ENCODE assay signal across 26 mouse cellular contexts in genomic region chr13:119252006-119252405, GRCm38 (mm10).
DNase-seq lines count a peak whose midpoint lies in the region; ATAC-seq lines count a peak whose summit lies in the region.
"Had no signal": no experiment of that assay in that cellular context is flagged by ENCODE, and none has a peak within 500 bp of the region (broad histone marks: within the 10 kb centered on the region; RNA-seq: fewer than 3 reads in every experiment).

No protein-coding gene starts in this region.

- no peak overlapping the region for H3K4me3 ChIP-seq in lung, embryonic 16.5 days (ENCODE audit: low read length)
- no peak overlapping the region for H3K4me3 ChIP-seq in midbrain, embryonic 15.5 days
- H3K4me3 ChIP-seq: heart, embryonic 12.5 days; heart, embryonic 15.5 days; hindbrain, embryonic 10.5 days; hindbrain, embryonic 13.5 days had no signal

- H3K4me1 ChIP-seq in lung, embryonic 16.5 days (replicated peaks; ENCODE audit: control insufficient read depth, insufficient read depth, low read length), result 0 out of 2 replicates have a peak, but pooled peaks cover 3% of the 10 kb centered on the region
- H3K4me1 ChIP-seq in midbrain, embryonic 15.5 days, result no peaks in the 10 kb centered on the region
- H3K4me1 ChIP-seq: heart, embryonic 12.5 days; heart, embryonic 15.5 days; hindbrain, embryonic 10.5 days; hindbrain, embryonic 13.5 days had no signal

- no peak overlapping the region for H3K27ac ChIP-seq in lung, embryonic 16.5 days (ENCODE audit: low read length)
- no peak overlapping the region for H3K27ac ChIP-seq in midbrain, embryonic 15.5 days
- H3K27ac ChIP-seq: heart, embryonic 15.5 days; hindbrain, embryonic 10.5 days; hindbrain, embryonic 13.5 days had no signal

- H3K4me2 ChIP-seq in lung, embryonic 16.5 days (ENCODE audit: low read depth, low read length), result no peak overlapping the region
- no peak overlapping the region for H3K4me2 ChIP-seq in midbrain, embryonic 15.5 days
- H3K4me2 ChIP-seq: heart, embryonic 12.5 days; heart, embryonic 15.5 days; hindbrain, embryonic 13.5 days had no signal

- no peaks in the 10 kb centered on the region for H3K36me3 ChIP-seq in lung, embryonic 16.5 days (ENCODE audit: control insufficient read depth, insufficient read depth, low read length)
- no peaks in the 10 kb centered on the region for H3K36me3 ChIP-seq in midbrain, embryonic 15.5 days (replicated peaks)
- H3K36me3 ChIP-seq: G1E; heart, embryonic 12.5 days; heart, embryonic 15.5 days; hindbrain, embryonic 10.5 days; hindbrain, embryonic 13.5 days had no signal

- H3K27me3 ChIP-seq in lung, embryonic 16.5 days (ENCODE audit: control insufficient read depth, insufficient read depth, low read depth, low read length), result no peaks in the 10 kb centered on the region
- H3K27me3 ChIP-seq in midbrain, embryonic 15.5 days (replicated peaks), result no peaks in the 10 kb centered on the region
- H3K27me3 ChIP-seq: CH12.LX; heart, embryonic 12.5 days; heart, embryonic 15.5 days; hindbrain, embryonic 13.5 days; Patski had no signal

- H3K9ac ChIP-seq in lung, embryonic 16.5 days (ENCODE audit: low read length), result no peak overlapping the region
- no peak overlapping the region for H3K9ac ChIP-seq in midbrain, embryonic 15.5 days
- H3K9ac ChIP-seq: heart, embryonic 12.5 days; heart, embryonic 15.5 days; hindbrain, embryonic 13.5 days had no signal

- 47% methylated on average over 2 of the region's 2 CpGs for whole genome bisulfite sequencing in lung, embryonic 16.5 days
- WGBS in midbrain, embryonic 15.5 days, result 93% methylated on average over 2 of the region's 2 CpGs

- H3K9me3 ChIP-seq in lung, embryonic 16.5 days (ENCODE audit: control insufficient read depth, low read length), result no peaks in the 10 kb centered on the region
- no peaks in the 10 kb centered on the region for H3K9me3 ChIP-seq in midbrain, embryonic 15.5 days
- H3K9me3 ChIP-seq: G1E; heart, embryonic 12.5 days; heart, embryonic 15.5 days; hindbrain, embryonic 10.5 days; hindbrain, embryonic 13.5 days had no signal

- DNase-seq in frontal cortex, postnatal 10 days (ENCODE audit: low spot score in 2 of 2), result no peak
- DNase-seq in lung, postnatal 25 days (ENCODE audit: low spot score), result no peak
- DNase-seq in adipocyte (ENCODE audit: low spot score), result peak; percentile 7
- peak; percentile 21 for DNase-seq in fibroblast of lung, adult 2 months (ENCODE audit: low read depth)
- DNase-seq: adrenal gland, adult 8-10 months; adrenal gland, postnatal 25 days; B cell, adult 2 months; cerebellum, adult 18-20 months; cerebellum, adult 9-10 months; cerebellum, postnatal 14 days; gastrocnemius, postnatal 25 days; heart, adult 18-20 months; heart, postnatal 10 days; heart, postnatal 36 days had no signal

- peak; percentile 80 for ATAC-seq in frontal cortex, adult (ENCODE audit: low TSS enrichment)
- ATAC-seq in lung, embryonic 16.5 days (ENCODE audit: low read depth), result peak; percentile 85
- ATAC-seq in midbrain, embryonic 15.5 days (replicated peaks), result no peak
- ATAC-seq: forebrain, embryonic 14.5 days; hindbrain, embryonic 16.5 days; Patski had no signal

Comparison
In these comparisons a context has a peak if more than half of its experiments do, and no peak if none do; other contexts are left out.
1. DNase-seq: peak in adipocyte (single experiment) and fibroblast of lung, adult 2 months (single experiment); none in frontal cortex, postnatal 10 days (0 of 2) and lung, postnatal 25 days (single experiment).